Mouse (Mus musculus): ENCODE results near the gene Pard3b. TPM values are rescaled to one million over a fixed set of nuclear protein-coding genes. Genes with fewer than 3 reads are reported as not detected.

The Pard3b gene
- polyA plus RNA-seq, 2 experiments, result 0.44 to 1.4 TPM

DNA sequence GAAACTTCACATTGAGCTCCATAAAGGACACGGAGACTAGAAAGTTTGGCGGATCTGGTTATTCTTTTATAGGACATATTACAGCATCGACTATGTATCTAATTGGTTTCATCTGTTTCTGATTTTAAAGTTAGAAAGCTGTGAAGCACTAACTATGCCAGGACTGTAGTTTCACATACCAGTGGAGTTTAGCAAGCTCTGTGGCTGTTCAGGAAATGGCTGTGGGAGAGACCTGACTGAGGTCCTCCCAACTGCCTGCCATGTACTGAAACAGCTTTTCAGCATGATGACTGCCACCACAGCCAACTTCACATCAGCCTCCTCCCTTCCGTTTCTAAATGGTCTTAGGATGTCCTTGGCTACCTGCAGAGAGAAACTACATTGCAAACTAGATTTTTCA is 296.1 kb downstream of the Pard3b start:
- H3K9me3 ChIP-seq (ENCODE audit: control insufficient read depth, low read length), result no peaks in the 10 kb centered on the region
- no peak overlapping the region for H3K27ac ChIP-seq
- H3K4me2 ChIP-seq (ENCODE audit: low read depth), result no peak overlapping the region
- H3K36me3 ChIP-seq (replicated peaks; ENCODE audit: control insufficient read depth, insufficient read depth, low read depth), result no peaks in the 10 kb centered on the region
- 61% methylated on average over 4 of the region's 4 CpGs for WGBS (ENCODE audit: insufficient replicate concordance)
- H3K4me1 ChIP-seq (replicated peaks; ENCODE audit: control insufficient read depth in 2 of 2, insufficient read depth in 2 of 2, low read length in 1 of 2), result no peaks in the 10 kb centered on the region
- TF ChIP-seq EP300 (IDR thresholded peaks at IDR 0.05; ENCODE audit: low read depth) (no peak), CTCF (IDR thresholded peaks at IDR 0.05; ENCODE audit: low read depth) (no peak)
- no peak overlapping the region for H3K4me3 ChIP-seq (ENCODE audit: insufficient read depth in 1 of 2, low read depth in 2 of 2, low read length in 2 of 2)
- ATAC-seq (ENCODE audit: insufficient read depth), result no peak
- DNase-seq (ENCODE audit: low read depth in 3 of 3, low spot score in 3 of 3), result no peak
- no peak overlapping the region for H3K9ac ChIP-seq (replicated peaks)
- H3K27me3 ChIP-seq (ENCODE audit: control insufficient read depth, insufficient read depth, low read length), result no peaks in the 10 kb centered on the region

GRCm38 (mm10) chr1:61939882-61940281 is 301.3 kb downstream of the Pard3b start:
- DNase-seq (ENCODE audit: low read depth in 3 of 3, low spot score in 3 of 3) (no peak), ATAC-seq (ENCODE audit: insufficient read depth) (no peak)
- H3K4me1 ChIP-seq (replicated peaks; ENCODE audit: control insufficient read depth in 2 of 2, insufficient read depth in 2 of 2, low read length in 1 of 2), result no peaks in the 10 kb centered on the region
- TF ChIP-seq EP300 (IDR thresholded peaks at IDR 0.05; ENCODE audit: low read depth) (no peak), CTCF (IDR thresholded peaks at IDR 0.05; ENCODE audit: low read depth) (no peak)
- H3K27me3 ChIP-seq (ENCODE audit: control insufficient read depth, insufficient read depth, low read length), result no peaks in the 10 kb centered on the region
- WGBS (ENCODE audit: insufficient replicate concordance), result 71% methylated on average over 10 of the region's 10 CpGs
- H3K27ac ChIP-seq, result no peak overlapping the region
- H3K36me3 ChIP-seq (replicated peaks; ENCODE audit: control insufficient read depth, insufficient read depth, low read depth), result no peaks in the 10 kb centered on the region
- no peak overlapping the region for H3K4me3 ChIP-seq (ENCODE audit: insufficient read depth in 1 of 2, low read depth in 2 of 2, low read length in 2 of 2)
- no peaks in the 10 kb centered on the region for H3K9me3 ChIP-seq (ENCODE audit: control insufficient read depth, low read length)
- H3K9ac ChIP-seq (replicated peaks), result no peak overlapping the region
- no peak overlapping the region for H3K4me2 ChIP-seq (ENCODE audit: low read depth)

DNA sequence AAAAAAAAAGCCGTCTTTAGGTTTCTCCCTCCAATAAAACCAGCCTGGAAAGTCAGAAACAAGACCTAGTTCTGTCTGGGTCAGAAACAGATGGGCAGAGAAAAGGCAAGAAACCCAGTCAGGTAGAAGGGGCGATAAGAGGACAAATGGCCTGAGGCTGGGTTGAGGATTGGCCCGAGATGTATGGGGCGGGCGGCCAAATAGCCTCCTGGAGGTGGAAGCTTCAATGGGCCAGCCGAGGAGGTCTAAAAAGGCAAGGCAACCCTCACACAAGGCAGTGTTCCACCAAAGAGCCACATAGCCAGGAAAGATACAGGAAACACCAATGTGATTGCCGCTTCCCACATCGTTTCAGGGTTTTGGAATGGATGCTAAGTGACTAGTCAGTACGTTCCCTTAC is 322.9 kb downstream of the Pard3b start:
- DNase-seq (ENCODE audit: low read depth in 3 of 3, low spot score in 3 of 3) (no peak), ATAC-seq (ENCODE audit: insufficient read depth) (no peak)
- TF ChIP-seq CTCF (IDR thresholded peaks at IDR 0.05; ENCODE audit: low read depth), result no peak
- no peak for TF ChIP-seq EP300 (IDR thresholded peaks at IDR 0.05; ENCODE audit: low read depth)
- 69% methylated on average over 9 of the region's 9 CpGs for WGBS (ENCODE audit: insufficient replicate concordance)
- Histone ChIP-seq H3K27me3 (ENCODE audit: control insufficient read depth, insufficient read depth, low read length) (no peaks in the 10 kb centered on the region), H3K4me2 (ENCODE audit: low read depth) (no peak overlapping the region), H3K27ac (no peak overlapping the region), H3K9me3 (ENCODE audit: control insufficient read depth, low read length) (no peaks in the 10 kb centered on the region), H3K4me3 (ENCODE audit: insufficient read depth in 1 of 2, low read depth in 2 of 2, low read length in 2 of 2) (no peak overlapping the region), H3K9ac (replicated peaks) (no peak overlapping the region), H3K36me3 (replicated peaks; ENCODE audit: control insufficient read depth, insufficient read depth, low read depth) (no peaks in the 10 kb centered on the region), H3K4me1 (replicated peaks; ENCODE audit: control insufficient read depth in 2 of 2, insufficient read depth in 2 of 2, low read length in 1 of 2) (no peaks in the 10 kb centered on the region)

DNA sequence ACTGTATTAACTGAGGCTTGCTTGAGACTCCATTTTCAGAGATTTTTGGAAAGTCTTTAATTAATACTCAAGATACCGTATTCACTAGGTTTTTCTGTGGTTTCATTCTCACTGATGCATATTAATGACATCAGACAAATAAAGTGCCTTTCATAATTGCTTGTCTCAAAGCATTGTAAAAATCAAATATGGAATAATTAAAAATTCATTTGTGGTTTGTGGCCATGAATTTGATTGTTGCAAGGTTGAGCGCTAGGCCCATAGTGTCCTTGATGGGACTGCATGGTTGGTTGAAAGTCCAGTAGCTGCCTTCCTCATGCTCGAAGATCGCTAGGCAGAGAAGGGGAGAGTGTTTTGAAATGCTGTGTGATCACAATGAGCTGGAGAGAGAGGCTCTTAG is 323.9 kb downstream of the Pard3b start:
- no peak overlapping the region for H3K4me2 ChIP-seq (ENCODE audit: low read depth)
- TF ChIP-seq EP300 (IDR thresholded peaks at IDR 0.05; ENCODE audit: low read depth) (no peak), CTCF (IDR thresholded peaks at IDR 0.05; ENCODE audit: low read depth) (no peak)
- ATAC-seq (ENCODE audit: insufficient read depth) (no peak), DNase-seq (ENCODE audit: low read depth in 3 of 3, low spot score in 3 of 3) (no peak)
- H3K9ac ChIP-seq (replicated peaks), result no peak overlapping the region
- WGBS (ENCODE audit: insufficient replicate concordance), result 59% methylated on average over 4 of the region's 4 CpGs
- no peaks in the 10 kb centered on the region for H3K4me1 ChIP-seq (replicated peaks; ENCODE audit: control insufficient read depth in 2 of 2, insufficient read depth in 2 of 2, low read length in 1 of 2)
- H3K27ac ChIP-seq, result no peak overlapping the region
- no peaks in the 10 kb centered on the region for H3K9me3 ChIP-seq (ENCODE audit: control insufficient read depth, low read length)
- no peaks in the 10 kb centered on the region for H3K36me3 ChIP-seq (replicated peaks; ENCODE audit: control insufficient read depth, insufficient read depth, low read depth)
- H3K4me3 ChIP-seq (ENCODE audit: insufficient read depth in 1 of 2, low read depth in 2 of 2, low read length in 2 of 2), result no peak overlapping the region
- H3K27me3 ChIP-seq (ENCODE audit: control insufficient read depth, insufficient read depth, low read length), result no peaks in the 10 kb centered on the region

DNA sequence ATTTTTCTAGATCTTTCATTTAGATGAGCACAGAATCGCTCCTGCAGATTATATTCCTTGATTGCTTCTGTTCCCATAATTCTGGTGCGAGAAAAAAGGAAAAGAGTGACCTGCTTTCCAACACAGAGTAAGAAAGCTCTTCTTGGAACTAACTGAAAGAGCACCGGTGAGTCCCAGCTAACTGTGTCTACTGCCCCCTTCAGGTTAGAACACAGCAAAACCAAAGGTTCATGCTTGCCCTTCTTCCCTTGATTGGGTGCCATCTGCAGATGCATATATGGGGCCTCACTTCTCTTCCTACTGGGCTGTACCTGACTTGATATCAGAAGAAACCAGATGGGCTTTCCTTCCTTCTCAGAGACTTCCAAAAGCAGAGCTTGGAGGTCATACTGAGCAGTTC is 328.5 kb downstream of the Pard3b start:
- DNase-seq (ENCODE audit: low read depth in 3 of 3, low spot score in 3 of 3) (no peak), ATAC-seq (ENCODE audit: insufficient read depth) (no peak)
- Histone ChIP-seq H3K4me1 (replicated peaks; ENCODE audit: control insufficient read depth in 2 of 2, insufficient read depth in 2 of 2, low read length in 1 of 2) (no peaks in the 10 kb centered on the region), H3K9ac (replicated peaks) (no peak overlapping the region), H3K4me3 (ENCODE audit: insufficient read depth in 1 of 2, low read depth in 2 of 2, low read length in 2 of 2) (no peak overlapping the region), H3K9me3 (ENCODE audit: control insufficient read depth, low read length) (no peaks in the 10 kb centered on the region), H3K36me3 (replicated peaks; ENCODE audit: control insufficient read depth, insufficient read depth, low read depth) (no peaks in the 10 kb centered on the region), H3K27me3 (ENCODE audit: control insufficient read depth, insufficient read depth, low read length) (no peaks in the 10 kb centered on the region), H3K27ac (no peak overlapping the region), H3K4me2 (ENCODE audit: low read depth) (no peak overlapping the region)
- TF ChIP-seq EP300 (IDR thresholded peaks at IDR 0.05; ENCODE audit: low read depth) (no peak), CTCF (IDR thresholded peaks at IDR 0.05; ENCODE audit: low read depth) (peak; percentile 45)
- WGBS (ENCODE audit: insufficient replicate concordance), result 30% methylated on average over 3 of the region's 3 CpGs
